Mouse (Mus musculus) large intestine, adult 2 months (tissue): Measurements from ENCODE around the gene Nfu1. TPM values are rescaled to one million over a fixed set of nuclear protein-coding genes. Genes with fewer than 3 reads are reported as not detected.
"Not testable (repeated sequence)": the region's sequence is repeated elsewhere in the genome, so short reads cannot be mapped to it uniquely, and the experiment has no call there.

Experiments
- DNase-seq: peaks from one replicate; pipeline ENCODE4 v3.0.0-alpha.2; 2012; ENCODE audit warnings: low read depth, low spot score
- WGBS: fragments of 180-500 bp; shearing (Covaris S2); methylation state at CpG from one replicate; pipeline ENCODE4 v1.1.7; 2018; 5-methylcytosine and 5-hydroxymethylcytosine counted together
- polyA plus RNA-seq: library from polyadenylated mRNA; depleted of rRNA; stranded (reverse); fragments of >200 nt; gene quantifications from 2 replicates; pipeline ENCODE4 v1.2.3, GENCODE M21; 2012

Nfu1 gene
- polyA plus RNA-seq, 1 experiment = 61.9 TPM

GRCm38 (mm10) chr6:87016916-87017315 is 7.9 kb downstream of the Nfu1 start:
- 69% methylated on average over 4 of the region's 4 CpGs for WGBS
- no peak for DNase-seq

GRCm38 (mm10) chr6:87018874-87019273 is 9.8 kb downstream of the Nfu1 start:
- no peak for DNase-seq
- 95% methylated on average over 8 of the region's 8 CpGs for WGBS

GRCm38 (mm10) chr6:87021791-87022190 is 12.8 kb downstream of the Nfu1 start:
- WGBS = 98% methylated on average over 12 of the region's 12 CpGs

GRCm38 (mm10) chr6:87026980-87027379 is 17.9 kb downstream of the Nfu1 start:
- peak; percentile 96 for DNase-seq
- WGBS = 26% methylated on average over 7 of the region's 7 CpGs

More at GRCm38 (mm10) chr6:87021791-87022190, 12.8 kb downstream of the Nfu1 start:
- DNase-seq = no peak

GRCm38 (mm10) chr6:87028881-87029280 is 19.8 kb downstream of the Nfu1 start:
- DNase-seq = no peak

GRCm38 (mm10) chr6:87031310-87031709 is 22.3 kb downstream of the Nfu1 start:
- WGBS = 31% methylated on average over 7 of the region's 7 CpGs
- DNase-seq = not testable (repeated sequence)

- WGBS = 96% methylated on average over 3 of the region's 3 CpGs
- DNase-seq = no peak
These were observed 23.4 kb downstream of the Nfu1 start for GRCm38 (mm10) chr6:87032401-87032800.

- no peak for DNase-seq
- WGBS = 31% methylated on average over 3 of the region's 3 CpGs
These were observed 25.4 kb downstream of the Nfu1 start for GRCm38 (mm10) chr6:87034395-87034794.

GRCm38 (mm10) chr6:87037826-87038620 is 29.0 kb downstream of the Nfu1 start:
- no peak for DNase-seq
- 41% methylated on average over 10 of the region's 10 CpGs for WGBS

- WGBS = 81% methylated on average over 8 of the region's 8 CpGs
- DNase-seq = no peak
These were observed 30.1 kb downstream of the Nfu1 start for GRCm38 (mm10) chr6:87039161-87039560.

- no peak for DNase-seq
- 30% methylated on average over 4 of the region's 4 CpGs for WGBS
These were observed 31.9 kb downstream of the Nfu1 start for GRCm38 (mm10) chr6:87040971-87041370.

- DNase-seq = no peak
- 43% methylated on average over 7 of the region's 7 CpGs for WGBS
These were observed 32.4 kb downstream of the Nfu1 start for GRCm38 (mm10) chr6:87041431-87041830.

GRCm38 (mm10) chr6:87042004-87042336 is 32.9 kb downstream of the Nfu1 start:
- WGBS = under 1% methylated on average over 11 of the region's 11 CpGs
- no peak for DNase-seq

GRCm38 (mm10) chr6:87042337-87043130 is 33.5 kb downstream of the Nfu1 start, which contains the start of gene Gfpt1:
Gfpt1 (plus strand) TSS chr6:87042846.
- DNase-seq = no peak
- under 1% methylated on average over 68 of the region's 68 CpGs for WGBS

GRCm38 (mm10) chr6:87043131-87043516 is 34.1 kb downstream of the Nfu1 start:
- 3% methylated on average over 9 of the region's 9 CpGs for WGBS
- no peak for DNase-seq

GRCm38 (mm10) chr6:87044895-87045294 is 35.9 kb downstream of the Nfu1 start:
- no peak for DNase-seq
- 24% methylated on average over 2 of the region's 2 CpGs for WGBS

GRCm38 (mm10) chr6:87045507-87045906 is 36.5 kb downstream of the Nfu1 start:
- WGBS = 50% methylated on average over 3 of the region's 3 CpGs
- DNase-seq = no peak

- not testable (repeated sequence) for DNase-seq
- WGBS = 98% methylated on average over 7 of the region's 7 CpGs
These were observed 39.7 kb downstream of the Nfu1 start for GRCm38 (mm10) chr6:87048712-87049111.

GRCm38 (mm10) chr6:87051886-87052425 is 42.9 kb downstream of the Nfu1 start:
- WGBS = 87% methylated on average over 10 of the region's 10 CpGs
- DNase-seq = no peak

- WGBS = 89% methylated on average over 8 of the region's 8 CpGs
- DNase-seq = no peak
These were observed 45.2 kb downstream of the Nfu1 start for GRCm38 (mm10) chr6:87054193-87054592.

GRCm38 (mm10) chr6:87059754-87060153 is 50.7 kb downstream of the Nfu1 start:
- 84% methylated on average over 1 of the region's 1 CpGs for WGBS
- DNase-seq = no peak
